Mouse (Mus musculus): ENCODE data around the gene F8.

GRCm38 (mm10) chrX:75129474-75129873, 252.9 kb downstream of the F8 start:
- TF ChIP-seq POLR2A (IDR thresholded peaks at IDR 0.05; ENCODE audit: insufficient read depth, low read depth, low read length) (no peak), CTCF (IDR thresholded peaks at IDR 0.05; ENCODE audit: insufficient read depth, low read depth, low read length) (no peak)
